Mouse (Mus musculus) lung, adult 2 months (tissue): ENCODE data around the gene Exoc2.

Source experiments
- CTCF ChIP-seq: fragments of 200-500 bp; IDR thresholded peaks from 2 replicates; pipeline ENCODE4 v1.5.1; 2011; ENCODE audit warnings: mild to moderate bottlenecking, low read length, control low read depth; ENCODE audit not compliant: insufficient read depth
- POLR2A ChIP-seq: fragments of 200-500 bp; IDR thresholded peaks from 2 replicates; pipeline ENCODE4 v1.6.1; 2011; ENCODE audit warnings: low read depth, mild to moderate bottlenecking, control low read depth, low read length, borderline replicate concordance; ENCODE audit errors: extremely low read depth

- no peak for TF ChIP-seq CTCF
- TF ChIP-seq POLR2A: no peak
Observed at GRCm38 (mm10) chr13:30972102-30972501, 1.8 kb downstream of the Exoc2 start.
